Mouse (Mus musculus): ENCODE measurements at regions not wholly inside any gene's neighbourhood (a gene's known extent, or its start where the extent isn't known, plus 50 kb on each side); places are given as distances from the start of the nearest gene placed in this dataset.
A peak's percentile ranks its signal among the peaks of the same experiment; 100 is the strongest.
"Not testable (repeated sequence)": the region's sequence is repeated elsewhere in the genome, so short reads cannot be mapped to it uniquely, and the experiment has no call there.

GRCm38 (mm10) chr13:52273502-52274246, 257.4 kb downstream of the Diras2 start:
- ATAC-seq (replicated peaks; ENCODE audit: low FRiP score, low TSS enrichment, poor library complexity, severe bottlenecking), result no peak

GRCm38 (mm10) chr13:52275196-52275595, 255.9 kb downstream of the Diras2 start:
- ATAC-seq (replicated peaks; ENCODE audit: low FRiP score, low TSS enrichment, poor library complexity, severe bottlenecking), result no peak

- peak; percentile 71; the same call in 1 of the 2 replicates for ATAC-seq (replicated peaks; ENCODE audit: low FRiP score, low TSS enrichment, poor library complexity, severe bottlenecking)
These were observed 255.4 kb downstream of the Diras2 start for GRCm38 (mm10) chr13:52275675-52276074.

GRCm38 (mm10) chr13:52277195-52277594, 253.9 kb downstream of the Diras2 start:
- no peak for ATAC-seq (replicated peaks; ENCODE audit: low FRiP score, low TSS enrichment, poor library complexity, severe bottlenecking)

GRCm38 (mm10) chr13:52278831-52279230, 252.2 kb downstream of the Diras2 start:
- no peak for ATAC-seq (replicated peaks; ENCODE audit: low FRiP score, low TSS enrichment, poor library complexity, severe bottlenecking)

GRCm38 (mm10) chr13:52279281-52279969, 251.7 kb downstream of the Diras2 start:
- no peak for ATAC-seq (replicated peaks; ENCODE audit: low FRiP score, low TSS enrichment, poor library complexity, severe bottlenecking)

GRCm38 (mm10) chr13:52279970-52280348, 251.1 kb downstream of the Diras2 start:
- ATAC-seq (replicated peaks; ENCODE audit: low FRiP score, low TSS enrichment, poor library complexity, severe bottlenecking), result no peak

- ATAC-seq (replicated peaks; ENCODE audit: low FRiP score, low TSS enrichment, poor library complexity, severe bottlenecking), result no peak
These were observed 249.8 kb downstream of the Diras2 start for GRCm38 (mm10) chr13:52281271-52281670.

GRCm38 (mm10) chr13:52282500-52282899, 248.6 kb downstream of the Diras2 start:
- no peak for ATAC-seq (replicated peaks; ENCODE audit: low FRiP score, low TSS enrichment, poor library complexity, severe bottlenecking)

- peak; percentile 82 for ATAC-seq (replicated peaks; ENCODE audit: low FRiP score, low TSS enrichment, poor library complexity, severe bottlenecking)
These were observed 247.6 kb downstream of the Diras2 start for GRCm38 (mm10) chr13:52283456-52283855.

GRCm38 (mm10) chr13:52284026-52284801, 246.9 kb downstream of the Diras2 start:
- no peak for ATAC-seq (replicated peaks; ENCODE audit: low FRiP score, low TSS enrichment, poor library complexity, severe bottlenecking)

GRCm38 (mm10) chr13:52288400-52288799, 242.7 kb downstream of the Diras2 start:
- no peak for ATAC-seq (replicated peaks; ENCODE audit: low FRiP score, low TSS enrichment, poor library complexity, severe bottlenecking)

GRCm38 (mm10) chr13:52295847-52296246, 235.2 kb downstream of the Diras2 start:
- no peak for ATAC-seq (replicated peaks; ENCODE audit: low FRiP score, low TSS enrichment, poor library complexity, severe bottlenecking)

- no peak for ATAC-seq (replicated peaks; ENCODE audit: low FRiP score, low TSS enrichment, poor library complexity, severe bottlenecking)
These were observed 234.4 kb downstream of the Diras2 start for GRCm38 (mm10) chr13:52296541-52297276.

- no peak for ATAC-seq (replicated peaks; ENCODE audit: low FRiP score, low TSS enrichment, poor library complexity, severe bottlenecking)
These were observed 233.8 kb downstream of the Diras2 start for GRCm38 (mm10) chr13:52297277-52297623.

- no peak for ATAC-seq (replicated peaks; ENCODE audit: low FRiP score, low TSS enrichment, poor library complexity, severe bottlenecking)
These were observed 232.7 kb downstream of the Diras2 start for GRCm38 (mm10) chr13:52298362-52298761.

GRCm38 (mm10) chr13:52305328-52305727, 225.8 kb downstream of the Diras2 start:
- ATAC-seq (replicated peaks; ENCODE audit: low FRiP score, low TSS enrichment, poor library complexity, severe bottlenecking), result not testable (repeated sequence)

GRCm38 (mm10) chr13:52306783-52307440, 224.2 kb downstream of the Diras2 start:
- ATAC-seq (replicated peaks; ENCODE audit: low FRiP score, low TSS enrichment, poor library complexity, severe bottlenecking), result no peak

GRCm38 (mm10) chr13:52310954-52311353, 220.1 kb downstream of the Diras2 start:
- no peak for ATAC-seq (replicated peaks; ENCODE audit: low FRiP score, low TSS enrichment, poor library complexity, severe bottlenecking)
